Mouse (Mus musculus) small intestine, adult 2 months (tissue): Measurements from ENCODE around the gene Gsta4. TPM values are rescaled to one million over a fixed set of nuclear protein-coding genes. Genes with fewer than 3 reads are reported as not detected.
"Not testable (repeated sequence)": the region's sequence is repeated elsewhere in the genome, so short reads cannot be mapped to it uniquely, and the experiment has no call there.

Source experiments
- H3K27ac ChIP-seq: fragments of 200-500 bp; 2 replicates; pipeline ENCODE4 v1.5.1; 2012; ENCODE audit warnings: low read depth, low read length, control low read depth, inconsistent platforms; ENCODE audit not compliant: insufficient read depth
- H3K27me3 ChIP-seq: fragments of 200-500 bp; 2 replicates; pipeline ENCODE4 v1.6.1; 2012; ENCODE audit warnings: mild to moderate bottlenecking, moderate library complexity, low read length, inconsistent platforms; ENCODE audit not compliant: control insufficient read depth, insufficient read depth
- H3K36me3 ChIP-seq: fragments of 200-500 bp; 2 replicates; pipeline ENCODE4 v1.6.1; 2012; ENCODE audit warnings: mild to moderate bottlenecking, low read length, control low read depth, inconsistent platforms; ENCODE audit not compliant: control insufficient read depth, insufficient read depth
- H3K4me1 ChIP-seq: fragments of 200-500 bp; 2 replicates; pipeline ENCODE4 v1.6.1; 2012; ENCODE audit warnings: low read length, inconsistent platforms, mixed read lengths; ENCODE audit not compliant: control insufficient read depth, insufficient read depth, insufficient read length
- H3K4me3 ChIP-seq: fragments of 200-500 bp; 2 replicates; pipeline ENCODE4 v1.5.1; 2012; ENCODE audit warnings: low read depth, mild to moderate bottlenecking, control low read depth, inconsistent platforms, low read length, moderate library complexity
- WGBS: fragments of 180-500 bp; shearing (Covaris S2); methylation state at CpG from one replicate; pipeline ENCODE4 v1.1.7; 2018; 5-methylcytosine and 5-hydroxymethylcytosine counted together
- polyA plus RNA-seq: library from polyadenylated mRNA; depleted of rRNA; stranded (reverse); fragments of >200 nt; gene quantifications from 2 replicates; pipeline ENCODE4 v1.2.3, GENCODE M21; 2012; rRNA removed

Gsta4 gene
- polyA plus RNA-seq, 1 experiment: 6.3 TPM

GRCm38 (mm10) chr9:78256914-78257313 lies 74.3 kb downstream of the Gsta4 start, which contains the start of gene Gm3776:
Gene Gm3776, plus strand, starts transcription at chr9:78257129.
- H3K4me3 ChIP-seq, H3K27me3 ChIP-seq, H3K4me1 ChIP-seq, H3K36me3 ChIP-seq: not testable (repeated sequence)
- peak within 1 kb of the TSS; percentile 73 for H3K27ac ChIP-seq
- WGBS: 9% methylated on average over 2 of the region's 3 CpGs

Other genes with a start within 250 kb of the Gsta4 start
- not detected in 2 replicates for gene Gcm1, start 130.8 kb upstream of the Gsta4 start, polyA plus RNA-seq
- 54.1 and 74.3 TPM in 2 replicates for gene Fbxo9, start 73.7 kb upstream of the Gsta4 start, polyA plus RNA-seq
- 8.4 and 19.8 TPM in 2 replicates for gene Ick, start 73.6 kb upstream of the Gsta4 start, polyA plus RNA-seq
- gene Gsta1, start 47.9 kb downstream of the Gsta4 start, polyA plus RNA-seq: 14.6 and 148 TPM in 2 replicates
- gene Gm3776, start 74.4 kb downstream of the Gsta4 start, polyA plus RNA-seq: 0.90 and 11.6 TPM in 2 replicates
- gene Gm10639, start 107.1 kb downstream of the Gsta4 start, polyA plus RNA-seq: 0.17 TPM in 1 of 2 replicates, not detected in the other
- gene Omt2a, start 132.0 kb downstream of the Gsta4 start, polyA plus RNA-seq: not detected in 2 replicates
- not detected in 2 replicates for gene Omt2b, start 144.8 kb downstream of the Gsta4 start, polyA plus RNA-seq
- 0.71 TPM in 1 of 2 replicates, not detected in the other for gene Gsta2, start 173.0 kb downstream of the Gsta4 start, polyA plus RNA-seq
- not detected in 2 replicates for gene Dppa5a, start 185.4 kb downstream of the Gsta4 start, polyA plus RNA-seq
- gene Ooep, start 196.0 kb downstream of the Gsta4 start, polyA plus RNA-seq: 0.04 TPM in 1 of 2 replicates, not detected in the other
- not detected in 2 replicates for gene Ddx43, start 213.0 kb downstream of the Gsta4 start, polyA plus RNA-seq